Mouse (Mus musculus) hindbrain, embryonic 14.5 days (tissue): Measurements from ENCODE around the gene Prkd3. TPM values are rescaled to one million over a fixed set of nuclear protein-coding genes. Genes with fewer than 3 reads are reported as not detected.

Experiments
- ATAC-seq: fragments of 200-750 bp; cut with Nextera tagmentation; 2 replicates; pipeline ENCODE4 v1.8.0; 2017; ENCODE audit warnings: moderate number of reproducible peaks, mild to moderate bottlenecking, moderate TSS enrichment, moderate library complexity; ENCODE audit not compliant: low FRiP score
- DNase-seq: peaks from one replicate; pipeline ENCODE4 v3.0.0-alpha.2; 2015; ENCODE audit warnings: low spot score
- H3K27ac ChIP-seq: fragments of 300-500 bp; sonication (generic); 2 replicates; pipeline ENCODE4 v1.5.1; 2014; ENCODE audit warnings: mild to moderate bottlenecking, moderate library complexity
- H3K27me3 ChIP-seq: fragments of 300-500 bp; sonication (generic); 2 replicates; pipeline ENCODE4 v1.6.1; 2014; ENCODE audit warnings: mild to moderate bottlenecking, low read length, mixed read lengths; ENCODE audit not compliant: control insufficient read depth, insufficient read depth
- H3K36me3 ChIP-seq: fragments of 300-500 bp; sonication (generic); replicated peaks from 2 replicates; pipeline ENCODE4 v1.6.1; 2014; ENCODE audit not compliant: control insufficient read depth, insufficient read depth
- H3K4me1 ChIP-seq: fragments of 300-500 bp; sonication (generic); replicated peaks from 2 replicates; pipeline ENCODE4 v1.6.1; 2014; ENCODE audit warnings: antibody characterized with exemption, low read length, mixed read lengths; ENCODE audit not compliant: control insufficient read depth, insufficient read depth
- H3K4me2 ChIP-seq: fragments of 300-500 bp; sonication (generic); replicated peaks from 2 replicates; pipeline ENCODE4 v1.6.1; 2014; ENCODE audit warnings: mild to moderate bottlenecking, moderate library complexity
- H3K4me3 ChIP-seq: fragments of 300-500 bp; sonication (generic); replicated peaks from 2 replicates; pipeline ENCODE4 v1.5.1; 2014; ENCODE audit warnings: mild to moderate bottlenecking, low read length
- H3K9ac ChIP-seq: fragments of 300-500 bp; sonication (generic); 2 replicates; pipeline ENCODE4 v1.6.1; 2014
- H3K9me3 ChIP-seq: fragments of 300-500 bp; sonication (generic); 2 replicates; pipeline ENCODE4 v1.6.1; 2016; ENCODE audit warnings: low read length; ENCODE audit not compliant: control insufficient read depth
- WGBS: fragments of 180-500 bp; shearing (Covaris S2); extraction: QIAGEN DNeasy Blood & Tissue Kit; methylation state at CpG from one replicate; pipeline ENCODE4 v1.1.7; 2014; 5-methylcytosine and 5-hydroxymethylcytosine counted together
- polyA plus RNA-seq: library from polyadenylated mRNA; unstranded; fragments of >200 nt; fragmentation: Nextera tagmentation; extraction: Ambion mirVana; gene quantifications from 2 replicates; pipeline ENCODE4 v1.2.1, GENCODE M21; 2014

Gene Prkd3
- polyA plus RNA-seq: 15.1 TPM in 2 replicates

DNA sequence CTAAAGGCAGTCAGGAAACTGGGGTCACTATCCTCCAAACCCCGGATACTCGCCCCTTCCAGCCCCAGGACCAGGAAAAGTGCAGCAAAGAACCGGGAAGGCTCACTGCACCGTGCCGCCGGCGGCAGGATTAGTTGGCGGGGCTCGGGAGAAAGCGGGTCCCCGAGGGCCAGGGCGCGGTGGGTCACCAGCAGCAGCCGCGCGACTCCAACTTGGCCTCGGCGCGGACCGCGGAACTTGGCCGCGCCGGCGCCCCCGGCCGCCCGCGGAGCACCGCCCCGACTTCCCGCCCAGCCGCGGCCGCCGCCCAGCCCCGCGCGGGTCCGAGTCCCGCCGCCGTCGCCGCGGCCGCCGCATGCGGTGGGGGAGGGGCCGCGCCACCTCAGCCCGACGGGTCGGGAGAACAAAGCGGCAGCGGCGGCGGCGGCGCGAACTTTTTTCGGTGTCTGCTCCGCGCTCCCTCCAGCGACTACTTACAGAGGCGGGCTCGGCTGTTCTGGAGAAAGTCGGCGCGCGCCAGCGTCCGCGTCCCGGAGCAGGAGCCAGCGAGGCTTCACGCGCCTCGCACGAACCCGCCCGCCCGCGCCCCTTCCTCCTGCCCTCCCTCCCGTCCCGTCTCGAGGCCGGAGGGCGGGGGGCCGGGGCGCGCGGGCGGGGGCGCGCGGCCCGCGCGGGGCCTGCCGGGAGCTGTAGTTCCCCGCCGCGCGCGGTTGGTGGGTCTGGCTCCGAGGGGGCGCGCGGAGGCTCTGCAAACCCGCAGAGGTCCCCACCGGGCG, at the start of gene Prkd3:
TSS of gene Prkd3 (minus strand) at position 609 of the 776 bp plus-strand sequence.
- peak; percentile 67 for DNase-seq
- Histone ChIP-seq H3K4me2 (peak within 1 kb of the TSS; percentile 82), H3K36me3 (no peaks in the 10 kb centered on the region), H3K27me3 (peaks cover 11% of the 10 kb centered on the region), H3K27ac (peak within 1 kb of the TSS; percentile 76), H3K9me3 (no peaks in the 10 kb centered on the region), H3K4me3 (peak within 1 kb of the TSS; percentile 74), H3K9ac (peak within 1 kb of the TSS; percentile 73), H3K4me1 (peaks cover 13% of the 10 kb centered on the region; the same call in 1 of the 2 replicates)
- ATAC-seq: peak; percentile 93
- WGBS: under 1% methylated on average over 77 of the region's 113 CpGs

DNA sequence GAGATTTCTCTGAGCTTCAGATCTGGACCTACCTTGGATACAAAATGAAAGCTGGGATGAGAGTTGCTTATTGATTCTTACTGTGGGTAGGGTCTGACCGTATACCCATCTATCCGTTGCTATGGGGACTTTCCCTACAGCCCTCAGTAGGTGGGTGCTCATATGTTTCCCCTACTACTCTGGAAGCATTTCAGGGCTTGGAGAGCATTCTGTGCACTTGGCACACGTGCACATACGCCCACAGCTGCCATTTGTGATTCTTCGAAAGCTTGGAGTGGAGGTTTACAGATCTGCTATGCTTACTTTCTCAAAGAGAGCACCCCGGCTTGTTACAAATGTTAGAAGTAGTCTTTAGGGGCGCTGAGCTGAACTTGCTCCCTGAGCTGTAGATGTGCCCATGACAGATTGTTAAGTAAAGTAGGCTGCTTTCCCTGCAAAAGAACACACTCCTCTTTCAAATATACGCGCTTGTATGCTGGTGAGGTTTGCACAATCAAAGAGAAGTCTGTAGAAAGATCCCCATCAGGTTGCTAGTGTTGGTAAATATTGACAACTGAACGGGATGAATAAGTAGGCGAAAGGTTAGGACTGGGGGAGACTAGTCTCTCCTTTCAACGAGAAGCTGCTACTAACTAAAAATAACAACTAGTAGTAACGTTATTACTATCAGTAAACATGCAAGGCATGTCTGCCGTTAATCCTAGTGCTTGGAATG, 49.3 kb upstream of the Prkd3 start:
- no peak for DNase-seq
- Histone ChIP-seq H3K27ac (no peak overlapping the region), H3K9me3 (no peaks in the 10 kb centered on the region), H3K9ac (no peak overlapping the region), H3K4me1 (no peaks in the 10 kb centered on the region), H3K36me3 (no peaks in the 10 kb centered on the region), H3K4me3 (no peak overlapping the region), H3K4me2 (no peak overlapping the region), H3K27me3 (no peaks in the 10 kb centered on the region)
- ATAC-seq: no peak
- 89% methylated on average over 14 of the region's 14 CpGs for WGBS

DNA sequence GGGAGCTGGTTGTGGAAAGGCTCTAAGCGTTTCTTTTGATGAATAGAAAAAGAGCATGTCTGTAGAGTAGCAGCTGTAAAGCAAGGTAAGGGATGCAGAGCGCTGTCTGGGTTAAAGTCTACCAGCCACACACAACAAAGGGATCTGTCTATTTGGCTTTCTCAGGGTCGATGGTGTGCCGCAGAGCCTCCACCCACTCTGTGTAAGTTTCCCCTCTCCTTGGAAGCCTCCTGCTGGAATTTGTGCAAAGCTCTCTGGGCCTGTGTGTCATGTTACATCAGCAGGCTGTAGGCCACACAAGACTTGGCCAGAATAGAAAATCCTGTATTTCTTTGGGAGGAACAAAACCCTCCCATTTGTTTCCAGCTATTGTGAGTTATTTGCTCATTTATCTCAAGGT, 48.4 kb upstream of the Prkd3 start:
- no peak for ATAC-seq
- Histone ChIP-seq H3K27me3 (no peaks in the 10 kb centered on the region), H3K9ac (no peak overlapping the region), H3K9me3 (no peaks in the 10 kb centered on the region), H3K4me3 (no peak overlapping the region), H3K36me3 (no peaks in the 10 kb centered on the region), H3K4me2 (no peak overlapping the region), H3K4me1 (no peaks in the 10 kb centered on the region), H3K27ac (no peak overlapping the region)
- DNase-seq: no peak
- 30% methylated on average over 4 of the region's 4 CpGs for WGBS

DNA sequence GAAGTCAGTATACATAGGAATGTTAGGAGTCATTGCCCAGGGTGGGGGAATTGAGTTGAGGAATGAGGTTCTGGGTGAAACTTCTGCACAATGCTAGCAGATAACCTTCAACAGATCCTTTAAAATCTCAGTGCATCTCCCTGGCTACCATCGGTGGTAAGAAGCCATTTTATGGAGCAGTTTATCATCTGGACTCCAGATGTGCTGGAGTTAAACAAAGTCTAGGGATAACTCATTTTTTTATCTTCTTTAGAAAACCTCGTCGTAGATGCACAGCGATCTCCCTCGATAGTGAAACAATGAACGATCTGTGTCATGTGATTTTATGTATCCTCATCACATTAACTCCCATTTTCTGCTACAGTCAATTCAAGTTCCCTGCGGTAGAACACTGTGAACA, 48.0 kb upstream of the Prkd3 start:
- Histone ChIP-seq H3K4me2 (no peak overlapping the region), H3K9ac (no peak overlapping the region), H3K4me3 (no peak overlapping the region), H3K27me3 (no peaks in the 10 kb centered on the region), H3K4me1 (no peaks in the 10 kb centered on the region), H3K27ac (no peak overlapping the region), H3K9me3 (no peaks in the 10 kb centered on the region), H3K36me3 (no peaks in the 10 kb centered on the region)
- ATAC-seq: no peak
- 59% methylated on average over 7 of the region's 7 CpGs for WGBS
- no peak for DNase-seq

DNA sequence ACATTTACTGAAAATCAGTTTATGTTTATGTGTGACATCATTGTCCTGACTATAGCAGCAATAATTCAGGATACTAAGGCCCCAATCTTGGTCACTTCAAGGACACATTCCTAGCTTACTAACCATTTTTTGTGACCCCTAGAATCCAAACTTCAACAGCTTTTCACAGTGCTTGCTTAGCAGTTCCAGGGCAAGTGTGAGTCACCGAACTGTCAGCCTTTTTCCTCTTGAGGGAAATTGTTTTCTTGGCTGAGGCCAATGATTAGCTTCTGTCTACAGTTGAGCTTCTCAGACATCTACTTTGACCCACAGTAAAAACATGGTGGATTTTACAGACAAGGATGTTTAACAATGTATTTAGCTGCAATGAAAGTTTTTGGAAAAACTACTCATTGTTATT, 43.6 kb upstream of the Prkd3 start:
- H3K4me3 ChIP-seq: no peak overlapping the region
- DNase-seq: no peak
- no peaks in the 10 kb centered on the region for H3K4me1 ChIP-seq
- no peaks in the 10 kb centered on the region for H3K36me3 ChIP-seq
- H3K4me2 ChIP-seq: no peak overlapping the region
- no peak overlapping the region for H3K27ac ChIP-seq
- no peaks in the 10 kb centered on the region for H3K27me3 ChIP-seq
- ATAC-seq: no peak
- 87% methylated on average over 1 of the region's 1 CpGs for WGBS
- no peak overlapping the region for H3K9ac ChIP-seq
- no peaks in the 10 kb centered on the region for H3K9me3 ChIP-seq

DNA sequence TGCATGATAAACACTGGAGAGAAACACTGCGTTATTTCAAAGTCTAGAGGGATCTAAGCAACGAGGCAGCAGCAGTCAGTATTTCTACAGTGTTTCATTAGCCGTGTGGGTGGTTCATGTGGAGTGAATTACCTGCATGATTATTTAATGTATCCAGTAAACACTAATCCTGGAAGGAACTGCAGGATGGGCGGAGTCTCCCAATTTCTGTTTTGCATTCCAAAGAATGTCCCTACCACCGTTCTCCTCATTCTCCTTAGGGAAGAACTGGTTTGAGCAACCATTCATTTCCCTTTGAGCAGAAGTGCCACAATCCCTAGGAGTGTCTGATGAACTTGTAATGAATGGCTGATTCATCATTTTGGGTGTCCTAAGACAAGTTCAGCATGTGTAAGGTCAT, 39.6 kb upstream of the Prkd3 start:
- H3K27me3 ChIP-seq: no peaks in the 10 kb centered on the region
- ATAC-seq (no peak), DNase-seq (no peak)
- no peaks in the 10 kb centered on the region for H3K9me3 ChIP-seq
- no peak overlapping the region for H3K27ac ChIP-seq
- WGBS: 74% methylated on average over 5 of the region's 5 CpGs
- no peak overlapping the region for H3K4me2 ChIP-seq
- H3K36me3 ChIP-seq: no peaks in the 10 kb centered on the region
- H3K9ac ChIP-seq: no peak overlapping the region
- H3K4me3 ChIP-seq: no peak overlapping the region
- no peaks in the 10 kb centered on the region for H3K4me1 ChIP-seq

DNA sequence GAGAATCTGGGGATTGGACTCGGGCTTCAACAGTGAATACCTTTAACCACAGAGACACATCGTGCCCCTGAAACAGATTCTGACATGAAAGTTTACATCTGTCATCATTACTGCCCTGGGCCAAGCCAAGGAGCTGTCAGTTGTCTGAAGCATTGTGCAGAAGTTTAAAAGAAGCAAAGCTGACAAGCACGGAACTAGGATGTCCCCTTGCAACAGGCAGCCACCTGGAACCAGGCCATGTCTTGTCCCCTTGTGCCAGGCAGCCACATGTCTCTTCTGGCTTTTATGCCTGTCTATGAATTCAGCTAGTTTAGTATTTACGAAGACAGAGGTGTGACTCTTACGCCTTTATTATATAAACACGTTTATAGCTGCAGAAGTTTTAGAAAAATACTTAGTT, 37.7 kb upstream of the Prkd3 start:
- DNase-seq: no peak

DNA sequence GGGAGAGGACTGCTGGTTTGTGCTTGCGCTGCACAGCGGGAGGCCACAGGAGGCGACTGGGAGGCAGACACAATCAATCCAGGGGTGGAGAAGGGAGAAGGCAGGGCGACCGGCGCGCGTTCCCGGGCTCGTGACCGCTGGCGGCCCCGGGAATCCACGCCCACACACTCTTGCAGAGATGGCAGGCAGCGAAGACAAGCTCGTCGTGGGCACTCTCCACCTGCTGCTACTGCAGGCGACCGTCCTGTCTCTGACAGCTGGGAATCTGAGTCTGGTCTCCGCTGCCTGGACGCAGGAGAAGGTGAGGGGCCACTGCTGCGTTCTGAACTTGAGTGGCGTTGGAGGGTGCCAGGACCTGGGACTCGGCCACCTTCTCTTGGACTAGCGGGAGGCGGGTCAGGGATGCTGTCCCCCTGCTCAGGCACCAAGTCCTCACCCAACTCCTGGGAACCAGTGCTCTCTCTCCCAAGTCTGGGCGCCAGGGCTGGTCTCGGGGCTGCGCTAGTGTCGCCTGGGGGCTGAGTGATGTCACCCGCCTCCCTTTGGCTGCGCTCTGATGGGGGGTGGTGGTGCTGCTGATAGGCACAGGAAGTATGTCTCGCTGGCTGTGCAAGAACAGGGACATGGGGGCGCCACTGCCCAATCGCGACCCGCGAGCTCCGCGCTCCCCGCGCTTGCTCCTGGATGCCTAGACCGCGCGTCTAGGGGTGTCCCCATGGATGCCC, 31.6 kb upstream of the Prkd3 start:
- peak; percentile 93 for ATAC-seq
- Histone ChIP-seq H3K27me3 (no peaks in the 10 kb centered on the region), H3K9ac (peak overlapping the region; percentile 59), H3K27ac (peak overlapping the region; percentile 46), H3K4me1 (no peaks in the 10 kb centered on the region), H3K4me2 (peak overlapping the region; percentile 70), H3K4me3 (peak overlapping the region; percentile 56), H3K9me3 (no peaks in the 10 kb centered on the region), H3K36me3 (no peaks in the 10 kb centered on the region)
- peak; percentile 71 for DNase-seq
- 0% methylated on average over 45 of the region's 45 CpGs for WGBS

More for the DNA sequence above, 37.7 kb upstream of the Prkd3 start:
- H3K27ac ChIP-seq: no peak overlapping the region
- H3K4me3 ChIP-seq: no peak overlapping the region
- no peaks in the 10 kb centered on the region for H3K4me1 ChIP-seq
- no peaks in the 10 kb centered on the region for H3K9me3 ChIP-seq
- no peaks in the 10 kb centered on the region for H3K36me3 ChIP-seq
- no peak for ATAC-seq
- 69% methylated on average over 6 of the region's 6 CpGs for WGBS
- H3K9ac ChIP-seq: no peak overlapping the region
- no peaks in the 10 kb centered on the region for H3K27me3 ChIP-seq
- no peak overlapping the region for H3K4me2 ChIP-seq

DNA sequence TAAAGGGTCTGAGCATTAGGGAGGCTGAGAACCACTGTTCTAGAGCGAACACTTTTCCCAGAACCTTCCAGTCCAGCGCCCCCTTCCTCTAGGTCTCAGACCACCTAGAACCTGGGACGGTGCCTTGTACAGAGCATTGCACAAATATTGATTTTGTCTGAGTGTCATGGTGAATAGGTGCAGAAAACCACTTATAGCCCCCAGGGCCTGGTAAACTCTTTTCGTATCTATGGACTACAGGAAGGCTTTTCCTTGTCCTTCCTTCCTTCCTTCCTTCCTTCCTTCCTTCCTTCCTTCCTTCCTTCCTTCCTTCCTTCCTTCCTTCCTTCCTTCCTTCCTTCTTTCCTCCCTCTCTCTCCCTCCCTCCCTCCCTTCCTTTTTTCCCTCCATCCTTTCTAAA, 31.0 kb upstream of the Prkd3 start, which contains the start of gene Qpct:
TSS of gene Qpct (plus strand) at position 301 of the 400 bp plus-strand sequence.
- 66% methylated on average over 4 of the region's 4 CpGs for WGBS
- peak within 1 kb of the TSS; percentile 70 for H3K4me2 ChIP-seq
- no peaks in the 10 kb centered on the region for H3K9me3 ChIP-seq
- H3K27ac ChIP-seq: peak within 1 kb of the TSS; percentile 46
- H3K4me3 ChIP-seq: peak within 1 kb of the TSS; percentile 56
- ATAC-seq: no peak
- DNase-seq: no peak
- peak within 1 kb of the TSS; percentile 59 for H3K9ac ChIP-seq
- H3K36me3 ChIP-seq: no peaks in the 10 kb centered on the region
- H3K27me3 ChIP-seq: no peaks in the 10 kb centered on the region
- H3K4me1 ChIP-seq: no peaks in the 10 kb centered on the region
